Mouse (Mus musculus): ENCODE measurements around the gene Taf11. TPM values are rescaled to one million over a fixed set of nuclear protein-coding genes. Genes with fewer than 3 reads are reported as not detected.

Gene Taf11
- polyA plus RNA-seq (2015; fragmentation: Nextera tagmentation; extraction: Ambion mirVana), result 26.1 and 28.6 TPM in 2 replicates

GRCm38 (mm10) chr17:27909622-27910500 lies at the start of gene Taf11:
Gene Taf11, minus strand, starts transcription at chr17:27909844.
- peak within 1 kb of the TSS; percentile 89 for H3K4me2 ChIP-seq (replicated peaks; ENCODE audit: low read depth)
- H3K4me1 ChIP-seq (replicated peaks; ENCODE audit: control insufficient read depth, insufficient read depth, low read length), result no peaks in the 10 kb centered on the region
- no peaks in the 10 kb centered on the region for H3K9me3 ChIP-seq (ENCODE audit: control insufficient read depth)
- peak; percentile 28 for ATAC-seq
- 0 out of 2 replicates have a peak, but pooled peaks cover 4% of the 10 kb centered on the region for H3K36me3 ChIP-seq (ENCODE audit: control insufficient read depth, insufficient read depth)
- WGBS, result 1% methylated on average over 53 of the region's 53 CpGs
- no peaks in the 10 kb centered on the region for H3K27me3 ChIP-seq (replicated peaks; ENCODE audit: control insufficient read depth, insufficient read depth, low read length)
- H3K27ac ChIP-seq (ENCODE audit: low read depth, low read length), result peak within 1 kb of the TSS; percentile 92
- 0 out of 2 replicates have a peak, but pooled peaks have one; percentile 11 for TF ChIP-seq CTCF (IDR thresholded peaks at IDR 0.05; ENCODE audit: low read depth)
- peak within 1 kb of the TSS; percentile 79 for H3K9ac ChIP-seq (ENCODE audit: low read depth, low read length)
- peak within 1 kb of the TSS; percentile 95 for H3K4me3 ChIP-seq (ENCODE audit: low read depth, low read length)

GRCm38 (mm10) chr17:27957649-27958048 lies 48.0 kb upstream of the Taf11 start:
- Histone ChIP-seq H3K27me3 (replicated peaks; ENCODE audit: control insufficient read depth, insufficient read depth, low read length) (no peaks in the 10 kb centered on the region), H3K9me3 (ENCODE audit: control insufficient read depth) (no peaks in the 10 kb centered on the region), H3K27ac (ENCODE audit: low read depth, low read length) (no peak overlapping the region), H3K4me3 (ENCODE audit: low read depth, low read length) (no peak overlapping the region), H3K4me1 (replicated peaks; ENCODE audit: control insufficient read depth, insufficient read depth, low read length) (no peaks in the 10 kb centered on the region), H3K36me3 (ENCODE audit: control insufficient read depth, insufficient read depth) (no peaks in the 10 kb centered on the region), H3K4me2 (replicated peaks; ENCODE audit: low read depth) (no peak overlapping the region), H3K9ac (ENCODE audit: low read depth, low read length) (no peak overlapping the region)
- TF ChIP-seq CTCF (IDR thresholded peaks at IDR 0.05; ENCODE audit: low read depth), result no peak
- WGBS, result 95% methylated on average over 9 of the region's 9 CpGs
- ATAC-seq, result no peak

DNA sequence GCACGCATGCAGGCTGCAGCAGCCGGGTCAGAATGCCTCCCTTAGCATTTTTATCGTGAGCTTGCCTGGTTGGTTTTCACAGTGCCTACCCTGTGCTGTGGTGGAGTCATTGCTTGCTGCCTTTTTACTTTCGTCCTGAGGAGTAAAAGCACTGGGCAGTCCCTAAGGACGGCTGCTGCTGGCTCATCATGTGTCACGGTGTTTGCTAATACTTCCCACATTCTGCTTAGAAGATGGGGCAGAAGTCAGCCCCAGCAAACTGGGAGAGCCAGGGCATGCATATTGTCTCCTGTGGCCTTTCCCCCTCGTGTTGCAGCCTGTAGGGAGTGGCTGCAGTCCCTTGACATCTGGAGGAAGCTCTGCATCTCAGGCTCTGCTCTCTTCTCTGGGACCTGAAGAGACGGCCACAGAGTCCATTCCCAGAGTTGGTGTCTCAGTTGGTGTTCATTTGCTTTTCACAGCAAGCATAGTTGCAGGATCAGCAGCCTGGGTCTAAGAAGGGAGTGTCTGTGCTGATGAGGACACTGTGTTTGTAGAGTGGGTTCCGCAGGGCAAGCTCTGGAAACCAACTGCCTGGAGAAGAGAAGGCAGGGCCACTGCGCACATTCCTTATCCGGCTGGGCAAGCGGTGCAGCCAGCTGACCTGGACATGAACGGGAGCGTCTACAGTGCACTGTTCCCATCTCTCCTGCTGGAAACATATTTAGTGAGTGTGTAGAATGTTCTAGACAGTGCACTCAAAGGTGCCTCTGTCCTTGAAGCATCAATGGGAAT lies 45.2 kb upstream of the Taf11 start:
- no peak overlapping the region for H3K4me3 ChIP-seq (ENCODE audit: low read depth, low read length)
- no peak for TF ChIP-seq CTCF (IDR thresholded peaks at IDR 0.05; ENCODE audit: low read depth)
- no peak overlapping the region for H3K4me2 ChIP-seq (replicated peaks; ENCODE audit: low read depth)
- H3K9me3 ChIP-seq (ENCODE audit: control insufficient read depth), result no peaks in the 10 kb centered on the region
- H3K36me3 ChIP-seq (ENCODE audit: control insufficient read depth, insufficient read depth), result no peaks in the 10 kb centered on the region; the same call in 1 of the 2 replicates
- H3K27me3 ChIP-seq (replicated peaks; ENCODE audit: control insufficient read depth, insufficient read depth, low read length), result no peaks in the 10 kb centered on the region
- 55% methylated on average over 14 of the region's 14 CpGs for WGBS
- ATAC-seq, result no peak
- H3K4me1 ChIP-seq (replicated peaks; ENCODE audit: control insufficient read depth, insufficient read depth, low read length), result no peaks in the 10 kb centered on the region
- H3K27ac ChIP-seq (ENCODE audit: low read depth, low read length), result no peak overlapping the region
- no peak overlapping the region for H3K9ac ChIP-seq (ENCODE audit: low read depth, low read length)

DNA sequence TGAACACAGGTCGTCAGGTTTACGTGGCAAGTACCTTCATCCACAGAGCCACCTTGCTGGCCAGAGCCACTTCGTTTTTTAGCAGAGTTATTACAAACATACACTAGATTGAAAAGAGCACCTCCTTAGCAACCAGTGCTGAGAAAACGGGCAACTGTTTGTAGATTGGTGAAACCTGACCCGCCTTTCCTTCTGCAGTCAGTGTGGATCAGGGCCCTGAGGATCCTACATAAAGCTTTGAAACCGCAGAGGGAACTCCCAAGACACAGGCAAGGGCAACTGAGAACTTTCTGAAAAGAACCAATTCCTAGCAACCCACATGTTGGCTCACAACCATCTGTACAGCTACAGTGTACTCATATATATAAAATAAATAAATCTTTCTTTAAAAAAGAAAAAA lies 43.5 kb upstream of the Taf11 start:
- no peaks in the 10 kb centered on the region for H3K4me1 ChIP-seq (replicated peaks; ENCODE audit: control insufficient read depth, insufficient read depth, low read length)
- H3K27me3 ChIP-seq (replicated peaks; ENCODE audit: control insufficient read depth, insufficient read depth, low read length), result no peaks in the 10 kb centered on the region
- 68% methylated on average over 6 of the region's 6 CpGs for WGBS
- no peak overlapping the region for H3K4me2 ChIP-seq (replicated peaks; ENCODE audit: low read depth)
- H3K27ac ChIP-seq (ENCODE audit: low read depth, low read length), result no peak overlapping the region
- no peak for ATAC-seq
- no peak overlapping the region for H3K9ac ChIP-seq (ENCODE audit: low read depth, low read length)
- 0 out of 2 replicates have a peak, but pooled peaks cover 3% of the 10 kb centered on the region for H3K9me3 ChIP-seq (ENCODE audit: control insufficient read depth)
- no peaks in the 10 kb centered on the region; the same call in 1 of the 2 replicates for H3K36me3 ChIP-seq (ENCODE audit: control insufficient read depth, insufficient read depth)
- no peak overlapping the region for H3K4me3 ChIP-seq (ENCODE audit: low read depth, low read length)
- no peak for TF ChIP-seq CTCF (IDR thresholded peaks at IDR 0.05; ENCODE audit: low read depth)

GRCm38 (mm10) chr17:27947155-27947554 lies 37.5 kb upstream of the Taf11 start:
- no peaks in the 10 kb centered on the region; the same call in 1 of the 2 replicates for H3K36me3 ChIP-seq (ENCODE audit: control insufficient read depth, insufficient read depth)
- no peak for ATAC-seq
- 80% methylated on average over 2 of the region's 2 CpGs for WGBS
- 0 out of 2 replicates have a peak, but pooled peaks have one; percentile 9 for TF ChIP-seq CTCF (IDR thresholded peaks at IDR 0.05; ENCODE audit: low read depth)
- H3K4me2 ChIP-seq (replicated peaks; ENCODE audit: low read depth), result no peak overlapping the region
- H3K27me3 ChIP-seq (replicated peaks; ENCODE audit: control insufficient read depth, insufficient read depth, low read length), result no peaks in the 10 kb centered on the region
- H3K27ac ChIP-seq (ENCODE audit: low read depth, low read length), result no peak overlapping the region
- 0 out of 2 replicates have a peak, but pooled peaks cover 3% of the 10 kb centered on the region for H3K9me3 ChIP-seq (ENCODE audit: control insufficient read depth)
- H3K4me1 ChIP-seq (replicated peaks; ENCODE audit: control insufficient read depth, insufficient read depth, low read length), result peaks cover 9% of the 10 kb centered on the region; the same call in 1 of the 2 replicates
- H3K4me3 ChIP-seq (ENCODE audit: low read depth, low read length), result no peak overlapping the region
- H3K9ac ChIP-seq (ENCODE audit: low read depth, low read length), result no peak overlapping the region

GRCm38 (mm10) chr17:27946371-27946770 lies 36.7 kb upstream of the Taf11 start:
- no peak for TF ChIP-seq CTCF (IDR thresholded peaks at IDR 0.05; ENCODE audit: low read depth)
- Histone ChIP-seq H3K27ac (ENCODE audit: low read depth, low read length) (no peak overlapping the region), H3K36me3 (ENCODE audit: control insufficient read depth, insufficient read depth) (no peaks in the 10 kb centered on the region; the same call in 1 of the 2 replicates), H3K4me2 (replicated peaks; ENCODE audit: low read depth) (no peak overlapping the region), H3K4me1 (replicated peaks; ENCODE audit: control insufficient read depth, insufficient read depth, low read length) (peaks cover 9% of the 10 kb centered on the region; the same call in 1 of the 2 replicates), H3K4me3 (ENCODE audit: low read depth, low read length) (no peak overlapping the region), H3K27me3 (replicated peaks; ENCODE audit: control insufficient read depth, insufficient read depth, low read length) (no peaks in the 10 kb centered on the region), H3K9me3 (ENCODE audit: control insufficient read depth) (0 out of 2 replicates have a peak, but pooled peaks cover 3% of the 10 kb centered on the region), H3K9ac (ENCODE audit: low read depth, low read length) (no peak overlapping the region)
- 86% methylated on average over 8 of the region's 8 CpGs for WGBS
- no peak for ATAC-seq

Data from intestine, postnatal 0 days (tissue).